Mouse (Mus musculus) adrenal gland, adult 18-20 months (tissue): Measurements from ENCODE around the gene Crispld2. TPM values are rescaled to one million over a fixed set of nuclear protein-coding genes. Genes with fewer than 3 reads are reported as not detected.
A peak's percentile ranks its signal among the peaks of the same experiment; 100 is the strongest.

Source experiments
- DNase-seq, 2 experiments: peaks; one replicate each; pipeline ENCODE4 v3.0.0; 2021 to 2022; ENCODE audit warnings: low spot score in 2 of 2
- total RNA-seq, 2 experiments: library from RNA; stranded (reverse); gene quantifications; 1 replicate in 1 of 2; 2 replicates in 1 of 2; pipeline ENCODE4 v1.2.3; 2021

Crispld2 gene
- total RNA-seq, 2 experiments from 2014 or later: 9.5 to 12.8 TPM

GRCm38 (mm10) chr8:120032549-120033208 is 40.4 kb downstream of the Crispld2 start:
- DNase-seq: no peak

DNA sequence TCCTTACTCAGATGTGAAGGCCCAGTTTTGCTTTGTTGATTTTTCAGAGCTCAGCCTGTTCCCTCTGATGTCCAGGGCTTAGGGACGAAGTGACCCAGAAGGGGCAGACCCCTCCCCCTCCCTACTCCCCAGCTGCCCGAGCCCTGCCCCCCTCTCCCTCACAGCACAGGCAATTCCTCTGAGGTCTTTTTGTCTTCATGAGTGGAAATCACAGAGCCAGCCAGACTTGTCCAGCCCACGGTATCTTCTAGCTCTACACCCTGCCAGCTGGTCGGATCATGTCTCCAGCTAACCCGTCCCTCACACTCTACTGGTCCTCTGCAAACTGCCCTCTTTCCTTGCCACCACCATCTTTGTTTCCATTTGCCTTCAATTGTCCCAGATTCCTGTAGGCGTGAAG is 42.2 kb downstream of the Crispld2 start:
- no peak for DNase-seq

- DNase-seq: peak in 1 of 2 experiments; percentile 30
Observed at GRCm38 (mm10) chr8:120036111-120036510, 43.9 kb downstream of the Crispld2 start.

DNA sequence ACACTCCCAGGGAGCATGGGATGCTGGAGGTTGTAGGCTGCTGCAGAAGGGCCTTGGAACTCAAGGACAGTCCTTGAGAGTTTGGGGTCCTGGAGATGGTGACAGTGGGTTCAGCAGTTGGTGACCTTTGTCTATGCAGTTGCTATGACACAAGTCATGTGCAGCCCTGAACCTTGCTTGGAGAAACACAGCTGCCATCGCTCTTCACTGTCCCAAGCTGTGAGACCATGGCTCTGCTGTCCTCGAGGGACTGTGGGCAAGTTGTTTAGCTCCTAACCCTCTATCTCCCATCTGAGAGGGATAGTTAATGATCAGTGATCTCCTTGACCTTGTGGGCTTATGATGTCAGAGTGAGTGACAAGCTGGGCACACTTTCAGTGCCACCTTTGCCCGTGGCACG is 44.3 kb downstream of the Crispld2 start:
- DNase-seq: no peak

DNA sequence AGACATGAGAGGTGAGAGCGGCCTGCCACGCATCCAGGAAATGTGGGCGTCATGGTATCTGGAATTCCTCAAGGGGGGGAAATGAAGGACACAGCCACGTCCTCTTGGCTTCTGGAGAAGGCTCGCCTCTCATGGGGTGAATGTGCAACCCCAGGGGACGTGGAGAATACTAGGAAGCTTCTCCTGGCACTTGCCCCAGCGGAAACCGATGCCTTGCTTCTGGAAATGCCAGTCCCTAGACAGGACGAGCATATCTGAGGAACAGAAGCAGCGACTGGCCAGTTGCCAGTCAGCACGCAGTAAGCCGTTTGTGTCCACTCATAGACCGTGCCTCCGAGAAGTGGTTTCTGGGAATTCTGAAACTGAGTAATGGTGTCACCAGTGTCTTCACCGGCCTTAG is 45.0 kb downstream of the Crispld2 start:
- DNase-seq: no peak

GRCm38 (mm10) chr8:120037611-120038010 is 45.4 kb downstream of the Crispld2 start:
- no peak for DNase-seq

DNA sequence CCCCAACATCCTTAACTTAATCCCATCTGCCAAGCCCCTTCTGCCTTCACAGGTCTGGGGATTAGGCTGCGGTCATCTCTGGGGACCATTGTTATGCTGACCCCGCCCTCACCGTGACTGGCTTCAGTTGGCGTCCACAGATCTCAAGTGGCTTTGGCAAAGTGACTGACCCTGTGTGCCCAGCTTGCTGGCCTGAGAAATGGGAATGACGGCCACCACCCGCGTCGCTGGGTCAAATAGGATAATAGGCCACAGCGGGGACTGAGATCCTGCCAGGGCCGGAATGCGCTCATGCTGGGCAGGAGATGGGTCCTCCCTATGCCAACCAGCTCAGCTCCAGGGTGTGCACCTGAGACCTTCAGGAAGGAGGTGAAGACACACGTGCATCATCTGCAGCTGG is 46.5 kb downstream of the Crispld2 start:
- DNase-seq: no peak

DNA sequence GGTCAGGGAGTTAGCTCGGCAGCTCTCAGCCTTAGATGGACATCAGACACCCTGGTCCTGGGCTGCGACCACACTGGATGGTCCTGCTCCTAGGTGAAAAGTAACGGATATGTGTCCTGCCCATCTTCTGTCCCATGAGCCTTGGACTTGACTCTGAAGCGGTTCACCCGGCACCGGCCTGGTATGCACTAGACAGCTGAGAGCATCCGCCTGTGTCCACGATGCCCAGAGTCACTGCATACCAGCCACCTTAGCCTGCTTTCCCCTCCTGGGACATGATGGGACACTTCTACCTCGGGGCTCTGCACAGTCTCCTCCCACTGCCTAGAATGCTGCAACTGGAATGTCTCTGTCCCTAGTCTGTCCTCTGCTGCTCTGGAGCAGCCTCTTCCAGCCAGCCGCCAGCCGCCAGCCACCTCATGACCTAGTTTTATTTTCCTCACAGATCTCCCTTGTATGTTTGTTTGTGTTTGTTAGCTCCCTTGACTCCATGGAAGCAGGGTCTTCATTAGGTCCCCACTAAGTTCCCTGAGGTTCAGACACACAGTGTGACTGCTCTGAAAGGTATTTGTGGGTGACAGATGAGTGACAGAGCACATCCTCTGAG is 47.2 kb downstream of the Crispld2 start:
- no peak for DNase-seq

DNA sequence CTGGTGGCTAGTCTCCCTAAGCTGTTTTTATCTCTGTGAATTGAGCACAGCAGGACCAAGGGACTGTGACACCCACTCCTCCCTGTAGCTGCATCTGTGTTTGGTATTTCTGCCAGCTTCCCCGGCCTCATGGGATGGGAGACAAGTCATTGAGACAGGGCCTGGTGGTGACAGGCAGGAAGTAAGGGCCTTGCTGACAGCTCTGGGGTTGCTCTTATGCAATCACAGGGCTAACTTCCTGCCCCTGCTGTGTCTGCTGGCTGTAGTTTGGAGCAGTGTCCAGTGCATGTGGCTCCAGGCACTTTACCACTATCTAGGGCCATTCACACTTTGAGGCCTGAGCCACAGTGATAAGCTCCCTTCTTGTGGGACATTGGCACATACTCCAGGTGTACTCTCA is 48.6 kb downstream of the Crispld2 start:
- DNase-seq: no peak

DNA sequence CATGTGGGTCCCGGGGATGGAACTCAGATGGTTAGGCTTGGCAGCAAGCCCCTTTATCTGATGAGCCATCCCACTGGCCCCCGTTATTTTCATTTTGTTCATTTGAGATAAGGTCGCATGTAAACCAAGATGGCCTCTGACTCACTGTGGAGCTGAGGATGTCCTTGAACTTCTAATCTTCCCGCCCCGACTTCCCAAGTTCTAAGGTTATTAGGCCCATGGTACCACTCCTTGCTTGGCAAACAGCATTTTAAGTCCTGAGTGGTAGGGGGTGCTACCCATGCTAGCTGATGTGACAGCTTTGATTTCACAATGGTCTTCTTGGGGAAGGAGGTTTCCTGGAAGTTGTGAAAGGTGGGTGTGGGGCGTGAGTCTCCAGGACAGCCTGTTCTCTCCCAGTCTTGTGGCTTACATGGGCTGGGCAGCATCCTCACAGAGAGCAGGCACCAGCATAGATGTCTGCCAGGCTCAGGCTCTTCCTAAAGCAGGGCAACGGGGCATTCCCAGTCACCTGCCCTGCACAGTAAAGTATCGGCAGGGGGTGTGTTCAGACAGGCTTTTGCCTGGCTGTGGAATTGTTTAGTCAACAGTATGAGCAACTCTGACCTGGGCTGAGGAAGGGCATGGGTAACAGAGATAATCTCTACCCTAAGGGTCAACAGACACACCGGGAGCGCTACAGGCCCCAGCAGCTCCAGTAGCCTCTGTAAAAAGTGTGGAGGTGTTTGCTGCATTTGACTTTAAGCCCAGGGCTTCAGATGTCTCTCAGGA is 50.5 kb downstream of the Crispld2 start:
- DNase-seq: no peak

- no peak for DNase-seq
Observed at GRCm38 (mm10) chr8:120044907-120045306, 52.7 kb downstream of the Crispld2 start.

GRCm38 (mm10) chr8:120045471-120045870 is 53.2 kb downstream of the Crispld2 start:
- no peak for DNase-seq

DNA sequence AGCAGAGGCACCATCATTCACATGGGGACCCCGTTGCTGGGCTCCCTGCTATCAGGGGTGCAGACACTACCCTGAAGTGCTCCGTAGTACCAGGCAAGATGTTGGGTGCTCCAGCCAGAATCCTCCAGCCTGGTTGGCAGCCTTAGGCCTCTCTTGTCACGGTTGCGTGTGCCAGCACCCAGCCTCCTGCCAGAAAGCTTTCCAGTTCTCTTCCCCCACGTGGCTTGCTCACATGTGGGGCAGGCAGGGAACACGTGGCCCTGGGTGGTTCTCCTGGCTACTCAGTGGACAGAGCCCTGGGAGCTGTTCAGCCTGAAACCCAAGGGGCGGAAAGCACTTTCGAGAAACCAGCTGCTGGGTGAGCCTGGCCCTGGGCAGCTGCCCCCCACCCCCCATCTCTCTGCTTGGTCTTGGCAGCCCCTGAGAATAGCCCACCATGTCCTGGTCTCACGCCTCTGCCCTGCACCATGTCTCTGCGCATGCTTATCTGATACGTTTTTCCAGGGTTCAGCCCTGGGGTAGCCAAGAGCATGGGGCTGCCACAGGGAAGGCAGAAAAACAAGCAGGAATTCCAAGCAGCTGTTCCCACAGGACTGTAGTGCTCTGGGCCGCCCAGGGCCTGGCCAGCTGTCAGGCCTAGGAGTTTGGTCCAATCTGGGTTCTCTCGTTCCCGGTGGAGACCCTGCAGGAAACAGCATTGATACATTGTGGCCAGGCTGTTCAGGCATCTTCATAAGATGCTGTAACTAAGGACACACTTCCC is 54.2 kb downstream of the Crispld2 start:
- DNase-seq: peak; percentile 57 to 69

DNA sequence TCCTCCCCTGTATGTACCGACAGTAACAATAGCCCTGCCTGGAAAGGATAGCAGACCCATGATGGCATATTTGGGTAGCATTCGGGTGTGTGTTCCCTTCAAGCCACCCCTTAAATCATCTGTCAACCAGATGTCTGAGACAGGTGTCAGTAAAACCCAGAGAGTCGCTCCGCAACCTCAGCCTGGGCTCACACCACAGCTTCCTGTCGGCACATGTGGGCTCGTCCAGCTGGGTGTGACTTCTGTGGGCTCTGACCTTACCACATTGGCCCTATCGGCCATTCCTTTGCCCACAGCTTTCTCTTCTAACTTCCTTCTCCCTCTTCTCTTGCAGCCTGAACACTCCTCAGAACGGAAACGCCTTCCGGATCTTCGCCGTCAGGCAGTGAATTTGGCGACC is 57.7 kb downstream of the Crispld2 start:
- no peak for DNase-seq

GRCm38 (mm10) chr8:120050376-120050775 is 58.1 kb downstream of the Crispld2 start:
- DNase-seq: no peak

DNA sequence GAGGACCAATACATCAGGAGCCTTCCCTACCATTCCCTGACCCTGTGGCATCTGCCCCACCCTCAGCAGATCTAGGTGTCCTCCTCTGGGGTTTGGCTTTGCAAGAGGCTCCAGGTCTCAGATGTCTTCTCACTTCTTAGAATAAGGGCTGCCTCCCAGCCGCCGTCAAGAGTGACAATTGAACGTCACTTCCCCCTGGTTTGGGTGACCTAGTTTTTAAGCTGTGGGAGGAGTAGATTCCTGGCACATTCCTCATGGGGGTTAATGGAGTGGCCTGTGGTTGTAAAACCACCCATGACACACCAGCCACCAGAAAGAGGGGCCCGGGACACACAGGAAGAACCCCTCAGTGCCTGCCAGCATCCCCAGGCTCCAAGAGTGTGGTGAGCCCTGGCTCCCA is 58.8 kb downstream of the Crispld2 start:
- no peak for DNase-seq

DNA sequence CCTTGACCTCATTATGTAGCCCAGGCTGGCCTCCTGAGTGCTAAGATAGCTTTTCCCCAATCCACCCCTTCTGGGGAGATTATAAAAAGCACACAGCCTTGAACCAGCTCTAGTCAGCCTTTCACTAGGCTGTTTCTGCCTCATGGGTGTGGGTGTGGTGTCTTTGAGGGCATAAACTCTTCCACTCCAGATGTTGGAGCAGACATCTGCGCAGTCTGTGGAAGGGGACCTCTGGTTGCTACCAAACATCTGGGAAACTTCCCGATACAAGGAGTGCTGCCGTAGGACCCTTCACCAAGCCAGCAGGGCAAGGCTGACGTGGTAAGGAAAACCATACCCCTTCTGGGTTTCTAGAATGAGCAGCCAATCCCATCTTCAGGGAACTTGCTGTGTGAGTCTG is 59.7 kb downstream of the Crispld2 start:
- DNase-seq: no peak

DNA sequence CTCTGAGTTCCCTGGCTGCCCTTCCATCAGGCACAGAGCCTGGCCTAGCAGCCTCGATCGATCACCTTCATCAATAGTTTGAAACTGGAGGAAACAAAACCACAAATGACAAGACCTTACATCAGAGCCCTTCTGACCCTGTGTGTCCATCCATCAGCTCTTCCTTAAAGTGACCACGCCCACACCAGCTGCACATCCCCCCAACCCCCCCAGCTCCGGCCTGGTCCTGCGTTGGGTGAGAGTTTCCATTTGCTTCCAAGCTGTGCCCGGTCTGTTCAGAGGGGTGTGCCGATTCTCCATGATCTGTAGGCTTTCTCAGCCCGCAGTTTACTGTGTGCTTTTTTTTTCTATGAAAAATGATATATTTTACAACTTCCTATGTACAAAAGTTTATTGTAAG is 60.1 kb downstream of the Crispld2 start:
- DNase-seq: no peak

DNA sequence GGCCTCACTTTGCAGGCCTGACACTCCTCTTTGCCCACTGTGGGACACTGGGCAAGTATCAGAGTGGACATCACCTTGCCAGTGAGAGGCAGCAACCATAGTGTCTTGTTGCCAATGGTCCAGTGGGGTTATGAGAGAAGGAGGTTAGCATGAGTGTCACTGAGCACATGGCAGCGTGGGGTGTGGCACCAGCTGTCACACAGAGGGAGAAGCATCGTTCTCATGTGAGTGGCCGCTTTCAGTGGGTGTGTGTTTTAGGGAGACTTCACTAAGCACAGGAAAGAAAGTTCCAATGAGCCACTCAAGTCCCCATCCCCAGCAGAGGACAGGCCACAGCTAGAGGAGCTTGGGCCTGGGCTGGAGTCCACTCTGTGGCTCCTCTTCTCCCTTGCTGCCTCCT is 62.6 kb downstream of the Crispld2 start:
- DNase-seq: no peak

DNA sequence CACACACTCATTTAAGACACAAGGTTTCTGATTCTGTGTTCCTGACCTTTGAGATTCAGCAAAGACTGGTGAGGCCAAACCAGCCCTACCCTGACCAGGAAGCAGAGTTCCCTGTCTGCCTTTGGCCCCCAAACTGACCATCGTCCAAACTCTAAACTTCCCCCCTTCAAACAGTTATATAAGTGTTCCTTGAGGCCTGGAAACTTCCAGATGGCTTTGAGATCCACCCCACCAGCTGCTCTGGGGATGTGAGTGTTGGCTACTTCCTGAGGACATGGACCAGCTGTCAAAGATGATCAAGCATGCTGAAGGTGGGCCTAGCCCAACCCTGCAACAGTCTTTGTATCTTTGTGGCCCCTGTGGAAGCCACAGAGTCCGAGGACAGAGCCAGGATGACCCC is 64.8 kb downstream of the Crispld2 start:
- no peak for DNase-seq

DNA sequence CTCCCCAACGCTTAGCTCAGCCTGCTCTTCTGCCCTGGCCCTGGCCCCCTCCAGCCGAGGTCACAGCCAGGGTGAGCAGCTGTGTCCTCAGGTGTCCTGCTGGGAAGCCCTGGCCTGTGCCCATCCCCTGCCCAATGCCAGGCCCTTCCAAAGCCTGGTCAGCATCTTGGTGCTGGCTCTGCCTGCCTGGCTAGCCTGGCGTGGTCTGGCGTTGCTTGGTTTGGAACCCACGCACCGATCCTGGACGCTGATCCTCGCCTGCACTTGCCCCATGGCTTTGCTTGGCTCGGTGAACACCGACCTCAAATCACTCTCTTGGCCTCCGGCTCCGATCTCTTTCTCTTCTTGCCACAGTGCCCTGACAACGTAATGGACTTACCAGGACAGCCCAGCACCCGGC is 70.5 kb downstream of the Crispld2 start:
- no peak for DNase-seq

- DNase-seq: no peak
Observed at GRCm38 (mm10) chr8:120063326-120063725, 71.1 kb downstream of the Crispld2 start.
